Mouse (Mus musculus) monocyte, adult 2 months (primary cell): ENCODE measurements around the gene Sufu.
A peak's percentile ranks its signal among the peaks of the same experiment; 100 is the strongest.

Experiments
- DNase-seq, 2 experiments: peaks; one replicate each; pipeline ENCODE4 v3.0.0; 2022; ENCODE audit warnings: low spot score in 2 of 2, low read depth in 1 of 2

The Sufu gene

DNA sequence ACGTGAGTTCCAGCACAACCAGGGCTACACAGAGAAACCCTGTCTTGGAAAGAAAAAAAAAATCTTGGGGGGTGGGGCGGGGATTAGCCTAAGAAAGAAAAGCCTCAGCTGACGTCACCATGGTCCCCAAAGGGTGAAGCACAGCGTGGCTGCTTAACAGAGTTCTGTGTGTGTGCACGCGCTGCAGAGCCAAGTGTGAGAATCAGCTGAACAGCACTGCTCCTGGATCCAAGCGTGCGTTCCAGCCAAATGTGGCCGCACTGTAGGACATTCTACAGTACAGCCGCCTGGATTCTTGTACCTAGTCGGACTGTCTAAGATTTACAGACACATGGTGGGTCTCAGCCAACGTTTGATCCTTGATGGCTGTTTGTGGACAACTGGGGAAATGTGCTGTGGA is 29.8 kb downstream of the Sufu start:
- no peak for DNase-seq

DNA sequence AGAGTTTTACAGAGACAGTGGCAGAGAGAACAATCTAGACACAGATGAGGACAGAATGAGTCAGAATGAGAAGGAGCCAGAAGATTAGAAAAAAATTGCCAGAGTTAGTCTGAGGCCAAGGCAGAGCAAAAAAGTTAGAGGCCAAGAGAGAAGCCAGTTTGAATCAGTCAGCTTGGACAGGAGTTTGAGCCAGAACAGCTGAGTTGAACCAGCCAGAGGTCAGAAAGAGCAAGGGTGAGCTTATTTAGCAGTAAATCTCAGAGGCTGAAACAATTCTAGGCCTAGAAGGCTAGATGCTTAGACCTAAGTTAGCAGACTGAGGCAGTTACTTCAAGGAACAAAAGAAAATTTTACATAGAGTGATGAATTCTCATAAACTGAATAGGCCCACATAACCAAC is 32.6 kb downstream of the Sufu start:
- no peak for DNase-seq

DNA sequence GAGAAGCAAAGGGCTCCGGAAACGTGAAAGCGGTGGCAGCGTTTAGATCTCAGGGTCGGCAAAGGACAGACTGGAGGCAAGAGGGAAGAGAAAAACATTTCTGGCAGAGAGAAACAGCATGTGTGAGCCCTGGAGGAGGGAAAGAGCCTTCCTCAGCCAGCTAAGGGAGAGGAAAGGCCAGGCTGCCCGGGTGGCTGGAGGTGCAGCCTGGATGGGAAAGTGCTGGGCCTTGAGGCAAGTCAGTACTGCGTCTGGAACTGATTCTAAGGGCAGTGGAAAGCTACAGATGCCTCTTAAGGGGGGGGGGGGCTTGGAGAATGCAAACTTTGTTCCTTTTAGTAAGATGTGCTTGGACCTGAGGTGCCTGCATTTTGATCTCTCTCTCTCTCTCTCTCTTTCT is 37.0 kb downstream of the Sufu start:
- DNase-seq, result no peak

DNA sequence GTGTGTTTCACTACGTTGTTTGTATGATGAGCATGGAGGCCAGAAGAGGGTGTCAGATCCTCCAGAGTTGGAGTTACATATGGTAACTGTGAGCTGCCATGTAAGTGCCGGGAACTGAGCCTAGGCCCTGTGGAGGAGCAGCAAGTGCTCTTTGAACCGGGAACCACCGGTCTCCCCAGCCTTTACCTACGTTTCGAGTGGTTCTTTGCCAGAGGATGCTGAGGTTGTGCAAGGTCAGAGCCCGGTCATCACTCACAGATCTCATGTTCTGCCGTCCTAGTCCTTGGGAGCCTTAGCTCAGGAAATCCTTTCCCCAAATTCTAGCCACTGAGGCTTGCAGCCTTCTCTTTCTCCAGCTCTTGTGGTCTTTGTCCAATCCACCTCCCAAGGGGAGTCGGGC is 37.5 kb downstream of the Sufu start:
- no peak for DNase-seq

DNA sequence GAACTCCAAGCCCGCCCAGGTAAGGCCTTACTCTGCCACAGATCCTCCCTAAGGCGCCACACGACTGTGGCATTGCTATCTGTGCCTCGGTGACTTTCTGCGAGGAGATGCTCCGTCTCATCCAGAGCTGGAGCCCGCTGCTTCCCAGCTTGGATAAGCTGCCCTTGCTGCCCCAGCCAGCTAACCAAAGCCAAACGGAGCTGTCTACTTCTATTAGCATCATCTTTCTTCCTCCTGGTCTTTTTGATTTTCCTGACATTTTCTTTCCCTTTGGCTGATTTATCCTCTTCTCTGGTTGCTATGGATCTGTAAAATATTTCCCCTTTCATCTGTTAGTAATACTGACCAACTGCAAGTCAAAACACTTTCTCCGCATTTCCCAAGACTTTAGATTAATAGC is 37.9 kb downstream of the Sufu start:
- no peak for DNase-seq

DNA sequence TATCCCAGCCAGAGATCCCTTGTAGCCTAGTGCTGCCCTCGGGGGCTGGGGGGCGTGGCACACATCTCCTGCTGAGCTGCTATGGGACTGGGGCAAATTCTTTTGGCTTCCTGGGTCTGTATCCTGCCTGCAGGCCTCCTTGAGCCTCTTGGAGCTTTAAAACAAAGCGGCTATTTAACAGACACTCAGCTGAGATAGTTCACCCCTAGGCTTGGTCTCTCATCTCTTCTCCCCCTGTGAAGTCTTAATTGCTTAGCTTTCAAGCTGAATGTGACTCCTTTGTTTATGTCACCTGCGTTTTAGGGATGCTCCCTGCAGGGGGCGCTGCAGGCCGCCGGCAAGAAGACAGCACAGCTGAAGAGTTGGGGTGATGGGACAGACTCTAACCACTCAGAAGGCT is 38.8 kb downstream of the Sufu start:
- DNase-seq, result no peak

DNA sequence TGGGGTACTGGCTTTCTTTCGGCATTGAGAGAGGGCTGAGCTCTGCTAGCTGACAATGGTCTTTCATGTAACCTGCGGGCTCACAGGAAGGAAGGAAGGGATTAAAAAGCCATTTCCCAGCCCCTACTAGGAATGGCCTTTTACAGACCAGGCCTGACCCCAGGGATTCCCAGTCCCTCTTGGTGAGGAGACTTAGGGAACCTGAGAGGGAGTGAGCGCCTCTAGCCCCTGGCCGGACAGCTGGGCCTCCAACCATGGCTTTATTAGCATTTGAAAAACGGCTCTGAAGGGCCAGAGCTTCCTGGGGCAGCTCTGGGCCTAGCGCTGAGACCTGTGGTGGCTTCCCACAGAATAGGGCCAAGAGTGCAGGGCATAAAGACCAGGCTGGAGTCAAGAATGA is 46.8 kb downstream of the Sufu start:
- DNase-seq, result no peak

DNA sequence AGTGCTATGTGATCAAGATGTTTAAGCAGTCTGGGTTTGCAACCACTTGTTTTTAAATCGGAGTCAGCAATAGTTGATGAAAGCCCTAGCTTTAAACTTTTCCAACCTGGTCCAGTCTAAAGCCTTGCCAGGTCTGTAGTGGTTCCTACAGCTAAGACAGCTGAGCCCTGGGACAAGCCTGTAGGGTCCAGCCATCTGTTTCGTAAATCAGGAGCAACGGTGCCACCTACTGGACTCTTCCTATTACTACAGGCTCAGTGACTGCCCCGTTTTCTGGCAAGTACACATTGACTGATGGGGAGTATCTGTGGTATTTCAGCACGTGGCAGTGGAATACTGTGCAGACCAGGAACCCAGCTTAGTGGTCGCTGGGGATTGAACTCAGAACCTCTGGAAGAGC is 47.5 kb downstream of the Sufu start:
- peak; percentile 16 to 51 for DNase-seq

DNA sequence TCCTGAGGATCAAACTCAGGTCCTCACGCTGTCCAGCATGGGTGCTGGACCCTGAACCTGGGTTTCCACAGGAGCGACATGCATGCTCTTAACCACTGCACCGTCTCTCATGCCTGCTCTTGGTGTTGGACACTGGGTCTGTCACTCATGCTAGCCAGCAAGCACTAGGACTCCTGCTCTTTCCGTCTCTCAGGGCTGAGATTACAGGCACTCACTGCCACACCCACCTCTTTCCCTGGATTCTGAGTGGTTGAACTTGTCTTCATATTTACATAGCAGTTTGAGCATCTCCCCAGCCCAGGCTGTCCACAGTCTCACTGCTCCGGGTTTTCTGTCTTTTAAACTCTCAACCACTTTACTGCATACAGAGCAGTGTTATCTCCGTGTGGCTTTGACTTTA is 48.9 kb downstream of the Sufu start:
- DNase-seq, result no peak

DNA sequence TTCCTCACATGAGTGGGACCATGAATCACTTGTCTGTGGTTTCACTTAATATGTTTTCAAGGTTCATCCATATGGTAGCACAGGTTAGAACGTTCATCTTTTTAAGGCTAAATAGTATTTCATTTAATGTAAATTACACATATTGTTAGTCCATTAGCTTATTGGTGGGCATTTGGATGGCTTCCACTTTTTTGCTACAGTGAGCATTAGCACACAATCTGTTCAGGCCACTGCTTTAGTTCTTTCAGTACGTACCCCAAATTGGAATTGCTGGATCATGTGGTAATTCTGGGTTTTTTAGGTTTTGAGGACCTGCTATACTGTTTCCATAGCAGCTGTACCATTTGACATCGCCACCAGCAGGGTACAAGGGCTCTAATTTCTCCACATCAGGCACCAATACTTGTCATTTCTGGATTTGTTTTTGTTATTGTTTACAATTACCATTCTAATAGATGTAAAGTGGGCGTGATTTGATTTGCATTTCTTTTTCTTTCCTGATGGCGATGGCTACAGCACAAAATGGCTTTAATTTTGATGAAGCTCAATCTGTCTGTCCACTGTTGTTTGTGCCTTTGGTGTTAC is 49.8 kb downstream of the Sufu start:
- DNase-seq, result no peak

DNA sequence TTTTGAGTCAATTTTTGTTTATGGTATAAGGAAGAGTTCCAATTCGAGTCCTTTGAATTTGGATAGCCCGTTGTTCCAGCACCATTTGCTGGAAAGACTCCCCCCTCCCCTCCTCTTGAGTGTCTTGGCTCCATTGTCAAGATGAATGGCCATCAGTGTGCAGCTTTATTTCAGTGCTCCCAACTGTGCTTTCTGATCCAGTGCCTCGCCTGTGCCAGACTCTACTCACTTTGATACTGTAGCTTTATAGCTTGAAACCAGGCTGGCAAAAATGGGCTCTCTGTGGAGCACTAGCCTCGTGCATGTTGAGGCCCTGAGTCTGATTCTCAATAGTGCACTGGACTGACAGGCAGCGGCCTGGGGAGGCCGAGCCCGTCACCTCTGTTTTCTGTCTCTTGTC is 50.4 kb downstream of the Sufu start:
- DNase-seq, result no peak

DNA sequence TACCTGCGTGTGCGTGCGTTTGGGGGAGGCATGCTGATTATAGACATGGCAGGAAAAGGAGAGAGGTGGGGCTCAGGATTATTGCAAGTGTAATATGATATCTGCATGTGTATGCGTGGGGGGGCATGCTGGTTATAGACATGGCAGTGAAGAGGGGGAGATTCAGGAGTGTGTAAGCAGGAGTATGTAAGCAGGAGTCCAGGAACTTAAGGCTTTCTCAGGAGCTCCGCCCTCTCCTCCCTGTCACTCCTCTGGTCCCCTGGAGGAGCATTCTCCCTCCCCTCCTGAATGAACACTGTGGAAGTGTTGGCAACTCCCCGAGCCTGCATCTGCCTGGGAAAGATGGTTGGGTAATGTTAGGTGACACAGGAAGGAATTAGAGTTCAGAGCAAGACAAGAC is 51.2 kb downstream of the Sufu start:
- DNase-seq, result no peak

DNA sequence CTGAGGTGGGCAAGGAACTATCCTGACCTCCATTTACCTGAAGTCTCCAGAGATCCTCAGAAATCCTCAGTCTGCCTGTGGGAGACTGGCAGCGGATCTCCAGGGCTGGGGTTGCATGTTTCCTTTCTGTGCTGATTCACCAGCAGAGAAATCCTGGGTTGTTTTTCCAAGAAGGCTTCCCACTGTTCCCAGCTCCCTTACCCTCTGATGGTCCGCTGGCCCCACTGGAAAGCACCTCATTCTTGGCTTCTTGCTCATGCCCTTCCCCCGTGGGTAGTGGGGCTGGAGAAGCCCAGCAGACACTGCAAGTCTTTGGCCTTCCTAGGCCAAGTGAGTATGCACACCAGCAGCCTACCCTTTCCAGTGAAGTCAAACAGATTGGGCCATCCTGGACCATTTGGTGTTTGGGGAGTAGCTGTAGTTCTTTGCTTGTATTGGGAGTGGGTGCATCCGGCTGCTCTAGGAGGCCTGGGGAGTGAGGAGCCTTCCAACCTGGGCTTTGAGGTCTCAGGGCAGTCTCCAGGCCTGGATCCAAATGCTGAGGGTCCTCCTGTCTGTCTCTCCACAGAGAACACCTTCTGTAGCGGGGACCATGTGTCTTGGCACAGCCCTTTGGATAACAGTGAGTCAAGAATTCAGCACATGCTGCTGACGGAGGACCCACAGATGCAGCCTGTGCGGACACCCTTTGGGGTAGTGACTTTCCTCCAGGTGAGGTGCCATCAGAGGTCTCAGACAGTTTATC is 52.7 kb downstream of the Sufu start:
- no peak for DNase-seq

DNA sequence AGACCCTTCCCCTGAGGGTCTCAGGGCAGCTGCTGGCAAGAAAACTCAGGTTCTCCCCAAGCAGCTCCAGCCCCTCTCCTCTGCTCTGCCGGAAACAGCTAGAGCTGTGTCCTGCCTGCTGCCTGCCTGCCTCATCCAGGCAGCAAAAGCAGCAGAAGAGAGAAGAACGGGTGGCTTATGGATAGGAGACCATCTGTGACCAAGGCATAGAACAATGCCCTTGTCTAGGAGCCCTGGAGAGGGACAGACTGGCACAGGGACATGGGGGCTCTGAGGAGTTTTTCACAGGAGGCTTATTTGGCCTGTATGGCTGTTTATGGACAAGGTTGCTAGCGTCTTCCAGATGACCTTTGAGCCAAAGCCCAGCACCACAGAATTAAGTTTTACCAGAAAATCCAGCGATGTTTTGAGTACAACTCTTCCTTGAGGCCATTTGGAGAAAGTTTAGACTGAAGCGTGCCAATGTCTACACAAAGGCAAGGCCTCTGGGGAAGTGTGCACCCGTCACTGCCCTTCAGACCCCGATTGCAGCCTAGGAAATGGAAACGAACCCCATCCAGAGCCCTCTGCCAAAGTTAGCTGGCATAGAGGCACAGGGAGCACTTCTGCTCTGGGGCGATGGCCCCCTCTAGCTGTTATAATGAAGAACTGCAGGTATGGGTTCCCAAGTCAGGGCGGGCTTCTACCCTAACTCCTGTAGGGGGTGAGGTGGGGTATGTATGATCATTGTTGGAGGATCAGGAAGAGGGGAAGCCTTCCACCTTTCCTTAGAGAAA is 55.5 kb downstream of the Sufu start:
- DNase-seq, result peak in 1 of 2 experiments; percentile 15

DNA sequence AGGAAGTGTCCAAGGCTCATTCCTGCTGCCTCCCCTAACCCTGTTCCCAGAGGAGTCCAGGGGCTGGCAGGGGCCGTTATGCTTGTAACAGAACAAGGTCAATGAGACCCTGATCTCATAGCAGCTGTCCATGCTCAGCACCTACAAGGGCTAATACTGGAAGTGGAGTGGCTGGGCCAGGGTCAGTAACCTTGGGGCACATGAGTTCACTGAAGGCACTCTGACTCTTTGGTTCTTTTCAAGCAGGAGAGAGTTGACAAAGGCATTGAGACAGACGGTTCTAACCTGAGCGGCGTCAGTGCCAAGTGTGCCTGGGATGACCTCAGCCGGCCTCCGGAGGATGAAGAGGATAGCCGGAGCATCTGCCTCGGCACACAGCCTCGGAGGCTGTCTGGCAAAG is 56.2 kb downstream of the Sufu start:
- DNase-seq, result no peak

DNA sequence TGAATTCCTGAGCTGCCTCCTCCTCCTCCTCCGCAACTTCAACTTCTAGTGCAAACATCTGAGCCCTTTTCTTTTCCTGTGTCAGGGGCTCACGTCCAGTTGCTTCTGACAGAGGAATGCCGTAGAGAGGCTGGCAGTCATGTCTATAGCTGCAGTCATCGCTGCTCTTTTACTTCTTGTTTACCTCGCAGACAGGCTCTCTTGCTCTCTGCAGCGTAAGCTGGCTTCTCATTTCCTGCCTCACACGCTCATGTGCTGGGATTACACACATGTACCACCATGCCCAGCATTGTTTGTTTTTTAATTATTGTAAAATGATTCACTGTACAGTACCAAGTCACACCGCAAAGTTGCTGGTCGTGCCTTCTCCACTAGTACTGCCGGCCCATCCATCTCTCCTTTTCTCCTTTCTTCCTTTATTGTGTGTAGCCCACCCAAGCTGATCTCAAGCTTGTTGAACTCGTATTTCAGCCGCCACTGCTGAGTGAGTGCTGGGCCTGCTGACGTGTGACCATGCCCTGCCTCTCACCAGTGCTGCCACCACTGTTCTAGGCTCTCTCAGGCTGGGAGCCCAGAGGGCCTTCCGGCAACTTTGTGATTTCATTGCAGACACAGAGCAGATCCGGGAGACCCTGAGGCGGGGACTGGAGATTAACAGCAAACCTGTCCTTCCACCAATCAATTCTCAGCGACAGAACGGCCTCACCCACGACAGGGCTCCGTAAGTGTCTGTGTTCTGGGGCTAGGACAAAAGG is 57.6 kb downstream of the Sufu start:
- no peak for DNase-seq

DNA sequence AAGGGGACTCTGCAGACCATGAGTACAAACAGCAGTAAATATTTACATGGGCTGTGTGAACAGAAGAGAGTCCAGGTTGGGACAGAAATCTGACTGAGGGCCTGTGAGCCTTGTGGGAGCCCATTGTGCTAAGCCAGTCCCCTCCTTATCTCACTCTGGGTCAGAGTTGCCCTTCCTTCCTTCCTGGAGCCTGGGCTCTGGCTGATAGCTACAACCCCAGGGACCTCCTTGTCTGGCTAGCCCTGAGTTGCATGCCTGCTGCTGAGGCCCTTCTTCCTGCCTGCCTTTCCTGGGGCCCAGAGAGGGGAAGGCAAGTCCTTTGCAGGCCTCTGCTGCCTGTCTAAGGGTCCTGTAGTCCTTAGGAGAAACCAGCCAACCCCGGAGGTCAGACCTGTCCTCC is 58.3 kb downstream of the Sufu start:
- DNase-seq, result no peak

DNA sequence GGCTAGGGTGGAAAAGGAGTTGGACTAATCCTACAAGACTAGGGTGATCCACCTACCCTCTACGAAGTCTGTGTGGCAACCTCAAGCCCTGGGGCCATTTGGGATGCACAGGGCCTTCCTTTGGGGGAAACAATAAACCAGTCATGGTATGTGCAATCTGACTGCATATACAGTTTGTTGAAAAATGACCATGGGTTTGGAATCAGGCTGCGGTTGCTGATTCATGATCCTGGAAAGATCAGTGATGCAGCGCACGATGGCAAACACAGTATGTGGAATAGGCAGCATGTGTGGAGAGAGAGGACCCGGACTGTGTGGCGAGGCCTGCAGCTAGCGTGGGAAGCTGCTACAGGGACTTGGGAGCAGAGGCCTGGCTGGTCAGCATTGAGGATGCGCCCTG is 58.9 kb downstream of the Sufu start:
- no peak for DNase-seq

DNA sequence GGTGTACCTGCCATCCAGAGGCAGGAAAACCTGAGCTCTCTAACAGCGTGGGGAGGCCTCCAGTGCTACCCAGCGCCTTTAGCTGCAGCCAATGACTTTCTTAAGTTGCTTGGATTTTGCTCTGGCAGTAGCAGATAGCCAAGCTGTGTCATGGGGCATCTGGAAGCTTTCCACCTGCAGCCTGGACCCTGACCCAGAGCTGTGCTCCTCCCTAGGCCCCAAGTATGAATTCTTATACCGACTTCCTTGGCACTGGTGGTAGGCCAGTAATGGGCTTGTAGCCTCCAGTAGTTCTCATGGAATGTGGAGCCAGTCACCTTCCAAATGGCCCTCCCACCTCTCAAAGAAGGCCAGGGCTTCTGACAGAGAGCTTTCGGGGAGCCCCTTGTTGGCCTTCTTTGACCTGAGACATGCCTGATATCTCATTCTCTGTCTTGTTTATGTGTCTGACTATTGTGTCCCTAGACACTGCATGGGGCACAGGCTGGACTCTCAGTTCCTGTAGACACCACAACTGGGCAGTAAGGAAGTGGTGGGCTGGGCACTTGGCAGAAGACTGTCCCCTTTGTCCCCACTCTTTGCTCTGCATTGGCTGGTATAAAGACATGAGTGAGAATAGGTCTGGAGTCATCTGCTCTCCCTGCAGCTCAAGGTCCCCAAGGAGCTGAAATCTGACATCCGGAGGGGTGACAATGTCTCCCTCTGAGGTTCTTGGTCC is 59.5 kb downstream of the Sufu start:
- DNase-seq, result no peak

DNA sequence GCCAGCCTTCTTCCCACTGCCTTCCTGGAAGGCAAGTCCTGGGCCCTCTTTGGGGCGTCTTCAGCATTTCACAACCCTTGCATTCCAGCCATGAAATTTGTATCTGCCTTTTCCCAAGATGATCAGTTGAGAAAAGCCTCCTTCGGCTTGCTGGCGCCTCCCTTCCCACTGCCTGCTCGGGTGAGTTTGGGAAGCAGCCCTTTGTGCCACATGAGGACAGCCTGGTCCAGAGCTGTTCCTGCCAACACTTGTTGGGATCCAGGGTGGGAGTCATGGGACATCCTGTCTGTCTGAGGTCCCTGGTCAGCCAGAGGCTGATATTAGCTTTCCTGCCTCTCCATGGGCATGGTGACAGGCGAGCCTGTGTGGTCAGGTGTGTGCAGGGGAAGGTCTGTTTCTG is 61.1 kb downstream of the Sufu start:
- no peak for DNase-seq

DNA sequence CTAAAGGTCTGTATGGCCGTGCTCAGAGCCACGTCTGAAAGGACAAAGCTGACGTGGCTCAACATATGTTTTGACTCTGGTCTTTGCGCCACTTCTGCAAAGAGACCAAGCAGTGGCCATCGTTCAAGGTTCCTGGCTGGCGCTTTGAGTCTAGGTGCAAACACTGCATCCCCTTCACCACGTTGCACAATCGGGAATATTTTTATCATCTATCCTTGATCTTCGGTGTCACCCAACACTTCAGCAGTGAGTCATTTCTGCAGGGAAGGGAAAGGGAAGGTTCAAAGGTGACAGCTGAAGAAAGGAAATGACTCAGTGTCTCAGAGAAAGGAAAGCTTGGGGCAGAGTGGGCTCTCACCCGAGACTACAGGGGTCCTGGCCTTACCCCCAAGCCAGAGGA is 62.6 kb downstream of the Sufu start:
- DNase-seq, result no peak
